Mouse (Mus musculus): ENCODE data around the gene Pfdn6.

DNA sequence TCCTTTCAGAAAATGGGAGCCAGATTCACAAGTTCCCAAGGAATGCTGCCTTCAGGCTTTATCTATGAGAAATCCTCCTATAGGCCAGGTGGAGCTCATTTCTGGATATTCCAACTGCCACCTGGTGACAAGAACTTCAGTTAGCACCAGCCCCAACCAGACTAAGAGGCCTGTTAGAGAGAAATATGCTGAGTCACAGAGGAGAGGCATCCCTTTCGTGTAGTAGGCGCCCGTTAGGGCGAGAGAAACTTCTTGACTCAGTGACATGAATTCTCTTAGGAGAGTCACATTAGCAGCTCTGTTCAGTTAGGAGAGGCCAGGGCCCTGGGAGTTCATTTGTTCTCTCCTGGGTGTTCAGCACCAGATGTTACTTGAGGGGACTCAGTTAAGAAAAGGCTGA, 40.5 kb downstream of the Pfdn6 start:
- TF ChIP-seq CTCF (IDR thresholded peaks at IDR 0.05; ENCODE audit: insufficient read depth, low read length) (no peak), POLR2A (IDR thresholded peaks at IDR 0.05; ENCODE audit: borderline replicate concordance, extremely low read depth, low read depth, low read length) (no peak)
